Mouse (Mus musculus) CH12.LX (cell line): ENCODE data around the gene Pla2g4a.

ENCODE experiments used
- CTCF ChIP-seq, 2 experiments: IDR thresholded peaks in 1 of 2; conservative IDR thresholded peaks in 1 of 2; 2 replicates each; pipeline ENCODE4 v1.5.1; 2011 to 2012; ENCODE audit warnings: low read depth in 2 of 2, low read length in 2 of 2, improper control_type of control experiment in 1 of 2, inconsistent platforms in 1 of 2, mild to moderate bottlenecking in 1 of 2, moderate library complexity in 1 of 2
- NRF1 ChIP-seq: IDR thresholded peaks from 2 replicates; pipeline ENCODE4 v1.6.1; 2014; ENCODE audit warnings: low read depth, mild to moderate bottlenecking, inconsistent platforms, low read length, improper control_type of control experiment, moderate library complexity
- POLR2A ChIP-seq: IDR thresholded peaks from 2 replicates; pipeline ENCODE4 v1.6.1; 2011; ENCODE audit warnings: low read depth, mild to moderate bottlenecking, improper control_type of control experiment, low read length
- UBTF ChIP-seq: IDR thresholded peaks from 2 replicates; pipeline ENCODE4 v1.6.1; 2012; ENCODE audit warnings: low read depth, mild to moderate bottlenecking, inconsistent platforms, low read length, improper control_type of control experiment, moderate library complexity

DNA sequence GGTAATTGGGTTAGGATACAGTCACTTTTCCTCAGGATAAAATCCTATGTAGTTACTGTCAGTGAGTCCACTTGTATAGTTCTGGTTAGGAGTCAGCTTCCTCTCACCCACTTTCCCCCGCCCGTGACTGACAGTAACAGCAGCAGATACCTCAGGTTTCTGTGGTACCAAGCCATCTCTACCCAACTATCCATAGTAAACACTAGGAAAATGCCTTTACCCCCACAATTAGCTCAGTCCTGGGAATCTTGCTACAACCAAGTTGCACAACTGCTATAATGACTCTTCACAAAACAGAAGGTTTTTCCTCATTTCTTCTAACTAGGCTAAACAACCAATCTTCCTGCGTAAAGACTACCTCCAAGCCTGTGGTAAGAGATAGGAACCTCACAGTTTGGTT, 14.7 kb downstream of the Pla2g4a start:
- TF ChIP-seq UBTF (no peak), CTCF (conservative IDR thresholded peaks at IDR 0.05 in 1 of 2, IDR thresholded peaks at IDR 0.05 in 1 of 2; ENCODE audit: low read depth in 2 of 2, low read length in 2 of 2) (no peak), POLR2A (no peak), NRF1 (no peak)
